Mouse (Mus musculus): ENCODE measurements around the gene Zfpm1. TPM values are rescaled to one million over a fixed set of nuclear protein-coding genes. Genes with fewer than 3 reads are reported as not detected.
"Not testable (repeated sequence)": the region's sequence is repeated elsewhere in the genome, so short reads cannot be mapped to it uniquely, and the experiment has no call there.

Gene Zfpm1
- polyA plus RNA-seq, 1 experiment from 2014 or later: 2.9 TPM

GRCm38 (mm10) chr8:122322792-122323191, 40.9 kb downstream of the Zfpm1 start:
- Histone ChIP-seq H3K4me3 (ENCODE audit: low read depth, low read length) (no peak overlapping the region), H3K4me2 (no peak overlapping the region), H3K4me1 (ENCODE audit: insufficient read depth) (peaks cover 36% of the 10 kb centered on the region), H3K27me3 (ENCODE audit: insufficient read depth, low read length) (no peaks in the 10 kb centered on the region), H3K9me3 (ENCODE audit: low read depth, low read length) (no peaks in the 10 kb centered on the region), H3K36me3 (ENCODE audit: insufficient read depth) (no peaks in the 10 kb centered on the region), H3K27ac (ENCODE audit: low read depth) (peak overlapping the region; percentile 50; the same call in 1 of the 2 replicates), H3K9ac (peak overlapping the region; percentile 29)
- DNase-seq (no peak), ATAC-seq (ENCODE audit: insufficient read depth) (no peak)
- 25% methylated on average over 11 of the region's 11 CpGs for WGBS
- no peak for TF ChIP-seq CTCF (IDR thresholded peaks at IDR 0.05; ENCODE audit: low read depth)

DNA sequence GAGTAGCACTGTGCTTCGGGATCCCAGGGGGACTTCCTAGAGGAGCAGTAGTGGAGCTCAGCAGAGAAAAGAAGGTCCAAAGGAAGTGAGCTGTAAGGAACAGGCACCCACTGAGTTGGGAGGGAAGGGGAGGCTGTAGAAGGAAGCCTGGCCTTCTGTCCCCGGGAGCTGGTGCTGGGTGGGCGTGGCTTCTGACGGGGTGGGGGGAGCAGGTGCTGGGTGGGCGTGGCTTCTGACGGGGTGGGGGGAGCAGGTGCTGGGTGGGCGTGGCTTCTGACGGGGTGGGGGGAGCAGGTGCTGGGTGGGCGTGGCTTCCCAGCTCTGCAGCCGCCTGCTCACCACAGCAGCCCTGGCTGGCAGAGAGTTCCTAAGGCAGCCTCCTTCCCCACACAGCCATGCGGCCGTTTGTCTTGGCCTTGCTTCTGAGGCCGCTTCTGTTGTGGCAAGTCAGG, 42.0 kb downstream of the Zfpm1 start:
- H3K9ac ChIP-seq: 0 out of 2 replicates have a peak overlapping the region, but pooled peaks have one; percentile 6
- H3K9me3 ChIP-seq (ENCODE audit: low read depth, low read length); H3K27me3 ChIP-seq (ENCODE audit: insufficient read depth, low read length); H3K36me3 ChIP-seq (ENCODE audit: insufficient read depth); H3K4me3 ChIP-seq (ENCODE audit: low read depth, low read length): not testable (repeated sequence)
- 0 out of 2 replicates have a peak overlapping the region, but pooled peaks have one; percentile 36 for H3K4me2 ChIP-seq
- peak; percentile 61 for DNase-seq
- peaks cover 34% of the 10 kb centered on the region for H3K4me1 ChIP-seq (ENCODE audit: insufficient read depth)
- ATAC-seq (ENCODE audit: insufficient read depth): peak; percentile 46; the same call in 1 of the 2 replicates
- 23% methylated on average over 7 of the region's 13 CpGs for WGBS
- peak overlapping the region; percentile 61 for H3K27ac ChIP-seq (ENCODE audit: low read depth)

GRCm38 (mm10) chr8:122325196-122325595, 43.3 kb downstream of the Zfpm1 start:
- H3K9me3 ChIP-seq (ENCODE audit: low read depth, low read length): no peaks in the 10 kb centered on the region
- no peaks in the 10 kb centered on the region for H3K27me3 ChIP-seq (ENCODE audit: insufficient read depth, low read length)
- ATAC-seq (ENCODE audit: insufficient read depth) (no peak), DNase-seq (no peak)
- H3K36me3 ChIP-seq (ENCODE audit: insufficient read depth): 0 out of 2 replicates have a peak, but pooled peaks cover 3% of the 10 kb centered on the region
- H3K9ac ChIP-seq: no peak overlapping the region
- H3K4me3 ChIP-seq (ENCODE audit: low read depth, low read length): no peak overlapping the region
- peak overlapping the region; percentile 36; the same call in 1 of the 2 replicates for H3K4me2 ChIP-seq
- 57% methylated on average over 2 of the region's 2 CpGs for WGBS
- H3K27ac ChIP-seq (ENCODE audit: low read depth): peak overlapping the region; percentile 61; the same call in 1 of the 2 replicates
- no peak for TF ChIP-seq CTCF (IDR thresholded peaks at IDR 0.05; ENCODE audit: low read depth)
- H3K4me1 ChIP-seq (ENCODE audit: insufficient read depth): peaks cover 34% of the 10 kb centered on the region

DNA sequence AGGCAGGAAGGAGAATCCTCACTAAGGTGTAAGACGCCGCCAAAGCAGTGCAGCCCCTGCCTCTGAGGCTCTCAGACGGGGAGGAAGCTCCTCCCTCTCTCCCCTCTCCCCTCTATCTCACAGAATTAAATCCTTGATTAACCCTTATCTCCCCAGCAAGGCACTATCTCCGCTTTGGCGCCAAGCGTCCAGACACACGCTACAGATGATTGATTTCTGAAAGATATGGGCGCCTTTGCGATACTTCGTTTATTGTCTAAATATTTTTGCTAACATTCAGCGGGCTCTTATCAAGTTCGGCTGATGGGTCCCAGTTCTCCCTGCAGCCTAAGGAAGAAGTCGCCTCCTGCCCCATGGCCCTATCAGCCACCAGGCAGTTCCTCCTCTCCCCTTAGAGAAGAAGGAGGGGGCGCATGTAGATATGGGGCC, 44.2 kb downstream of the Zfpm1 start:
- 17% methylated on average over 14 of the region's 14 CpGs for WGBS
- peak overlapping the region; percentile 13; the same call in 1 of the 2 replicates for H3K9ac ChIP-seq
- H3K4me1 ChIP-seq (ENCODE audit: insufficient read depth): peaks cover 41% of the 10 kb centered on the region
- no peak for TF ChIP-seq CTCF (IDR thresholded peaks at IDR 0.05; ENCODE audit: low read depth)
- no peak for ATAC-seq (ENCODE audit: insufficient read depth)
- 0 out of 2 replicates have a peak overlapping the region, but pooled peaks have one; percentile 30 for H3K27ac ChIP-seq (ENCODE audit: low read depth)
- H3K9me3 ChIP-seq (ENCODE audit: low read depth, low read length): no peaks in the 10 kb centered on the region
- peak overlapping the region; percentile 42 for H3K4me2 ChIP-seq
- H3K27me3 ChIP-seq (ENCODE audit: insufficient read depth, low read length): no peaks in the 10 kb centered on the region
- H3K4me3 ChIP-seq (ENCODE audit: low read depth, low read length): no peak overlapping the region
- peak; percentile 42 for DNase-seq
- 0 out of 2 replicates have a peak, but pooled peaks cover 3% of the 10 kb centered on the region for H3K36me3 ChIP-seq (ENCODE audit: insufficient read depth)

GRCm38 (mm10) chr8:122329072-122329471, 47.1 kb downstream of the Zfpm1 start:
- no peak for ATAC-seq (ENCODE audit: insufficient read depth)
- 0 out of 2 replicates have a peak, but pooled peaks cover 15% of the 10 kb centered on the region for H3K36me3 ChIP-seq (ENCODE audit: insufficient read depth)
- H3K4me2 ChIP-seq: no peak overlapping the region
- H3K4me3 ChIP-seq (ENCODE audit: low read depth, low read length): no peak overlapping the region
- H3K4me1 ChIP-seq (ENCODE audit: insufficient read depth): peaks cover 34% of the 10 kb centered on the region
- no peaks in the 10 kb centered on the region for H3K27me3 ChIP-seq (ENCODE audit: insufficient read depth, low read length)
- DNase-seq: no peak
- 47% methylated on average over 8 of the region's 8 CpGs for WGBS
- no peak for TF ChIP-seq CTCF (IDR thresholded peaks at IDR 0.05; ENCODE audit: low read depth)
- H3K9me3 ChIP-seq (ENCODE audit: low read depth, low read length): no peaks in the 10 kb centered on the region
- no peak overlapping the region for H3K27ac ChIP-seq (ENCODE audit: low read depth)
- H3K9ac ChIP-seq: no peak overlapping the region

- H3K27ac ChIP-seq (ENCODE audit: low read depth): peak overlapping the region; percentile 48; the same call in 1 of the 2 replicates
- TF ChIP-seq CTCF (IDR thresholded peaks at IDR 0.05; ENCODE audit: low read depth): no peak
- ATAC-seq (ENCODE audit: insufficient read depth) (no peak), DNase-seq (no peak)
- H3K4me2 ChIP-seq: no peak overlapping the region
- peaks cover under 1% of the 10 kb centered on the region; the same call in 1 of the 2 replicates for H3K27me3 ChIP-seq (ENCODE audit: insufficient read depth, low read length)
- 0 out of 2 replicates have a peak overlapping the region, but pooled peaks have one; percentile 5 for H3K9ac ChIP-seq
- WGBS: 78% methylated on average over 22 of the region's 22 CpGs
- H3K4me3 ChIP-seq (ENCODE audit: low read depth, low read length): no peak overlapping the region
- peaks cover 21% of the 10 kb centered on the region; the same call in 1 of the 2 replicates for H3K36me3 ChIP-seq (ENCODE audit: insufficient read depth)
- H3K4me1 ChIP-seq (ENCODE audit: insufficient read depth): peaks cover 34% of the 10 kb centered on the region
- H3K9me3 ChIP-seq (ENCODE audit: low read depth, low read length): no peaks in the 10 kb centered on the region
Measured at GRCm38 (mm10) chr8:122329553-122330239, 47.8 kb downstream of the Zfpm1 start.

GRCm38 (mm10) chr8:122330446-122331133, 48.6 kb downstream of the Zfpm1 start:
- ATAC-seq (ENCODE audit: insufficient read depth): no peak
- Histone ChIP-seq H3K27me3 (ENCODE audit: insufficient read depth, low read length) (peaks cover 9% of the 10 kb centered on the region; the same call in 1 of the 2 replicates), H3K9ac (no peak overlapping the region; the same call in 1 of the 2 replicates), H3K4me1 (ENCODE audit: insufficient read depth) (peaks cover 29% of the 10 kb centered on the region), H3K36me3 (ENCODE audit: insufficient read depth) (peaks cover 28% of the 10 kb centered on the region; the same call in 1 of the 2 replicates), H3K9me3 (ENCODE audit: low read depth, low read length) (no peaks in the 10 kb centered on the region), H3K27ac (ENCODE audit: low read depth) (peak overlapping the region; percentile 82), H3K4me2 (no peak overlapping the region), H3K4me3 (ENCODE audit: low read depth, low read length) (no peak overlapping the region)
- no peak for TF ChIP-seq CTCF (IDR thresholded peaks at IDR 0.05; ENCODE audit: low read depth)
- 69% methylated on average over 12 of the region's 12 CpGs for WGBS
- no peak for DNase-seq

All from lung, embryonic 14.5 days (tissue).